Mouse (Mus musculus) cortical plate, adult 2 months (tissue): ENCODE data around the gene Eea1.

Experiments used
- CTCF ChIP-seq: fragments of 200-500 bp; IDR thresholded peaks from 2 replicates; pipeline ENCODE4 v1.5.1; 2011; ENCODE audit warnings: mild to moderate bottlenecking, control low read depth, low read length; ENCODE audit not compliant: insufficient read depth; ENCODE audit errors: extremely low read depth
- POLR2A ChIP-seq: fragments of 200-500 bp; IDR thresholded peaks from 2 replicates; pipeline ENCODE4 v1.6.1; 2011; ENCODE audit warnings: mild to moderate bottlenecking, low read length, control low read depth; ENCODE audit not compliant: insufficient read depth; ENCODE audit errors: extremely low read depth

DNA sequence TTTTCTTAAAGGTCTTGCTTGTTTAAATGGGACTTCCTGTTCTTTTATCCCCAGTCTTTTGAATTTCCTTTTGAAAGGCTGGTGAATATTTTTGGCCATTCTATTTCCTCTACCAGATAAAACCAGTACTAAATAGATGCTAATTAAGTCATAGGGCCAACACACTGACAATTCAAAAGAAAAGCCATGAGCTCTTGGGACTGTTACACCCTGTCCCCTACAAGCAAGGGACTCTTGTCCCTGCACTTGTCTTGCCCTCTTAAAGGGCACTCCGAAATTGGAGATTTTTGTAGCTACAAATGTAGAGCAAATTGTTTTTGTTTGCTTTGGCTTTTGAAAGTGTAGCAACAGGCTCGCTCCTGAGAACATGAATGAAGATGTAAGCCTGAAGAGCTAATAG is 154.1 kb downstream of the Eea1 start:
- TF ChIP-seq POLR2A, result no peak
- no peak for TF ChIP-seq CTCF
